In genomic region chr16:22405492-22405891, GRCm38 (mm10) we compare ENCODE assay signal across 14 mouse cellular contexts. TPM values are rescaled to one million over a fixed set of nuclear protein-coding genes. Genes with fewer than 3 reads are reported as not detected.
DNase-seq lines count a peak whose midpoint lies in the region; ATAC-seq and TF ChIP-seq lines count a peak whose summit lies in the region.
"Had no signal": no experiment of that assay in that cellular context is flagged by ENCODE, and none has a peak within 500 bp of the region (broad histone marks: within the 10 kb centered on the region; RNA-seq: fewer than 3 reads in every experiment).

No protein-coding gene starts in this region.

- WGBS in kidney, embryonic 16.5 days, result 62% methylated on average over 10 of the region's 10 CpGs
- WGBS in intestine, embryonic 15.5 days, result 39% methylated on average over 10 of the region's 10 CpGs

- H3K27me3 ChIP-seq in kidney, embryonic 16.5 days (ENCODE audit: insufficient read depth, low read length), result no peaks in the 10 kb centered on the region
- no peaks in the 10 kb centered on the region for H3K27me3 ChIP-seq in ES-Bruce4 (ENCODE audit: control insufficient read depth, insufficient read depth, low read length, poor library complexity, severe bottlenecking)
- no peaks in the 10 kb centered on the region for H3K27me3 ChIP-seq in intestine, embryonic 15.5 days (replicated peaks)
- H3K27me3 ChIP-seq: embryonic facial prominence, embryonic 13.5 days; hindbrain, embryonic 13.5 days; midbrain, embryonic 12.5 days; neural tube, embryonic 13.5 days had no signal

- DNase-seq in cerebellum, adult 11 months, result peak; percentile 22
- DNase-seq in kidney, adult 11 months, result no peak
- DNase-seq in testis, postnatal 14 days (ENCODE audit: low spot score), result no peak
- DNase-seq in left cerebral cortex, postnatal 10 days (ENCODE audit: extremely low spot score in 1 of 2, low spot score in 2 of 2), result no peak
- DNase-seq: thymus, adult 2 months had no signal

- no peak for TF ChIP-seq POLR2A in ES-Bruce4 (IDR thresholded peaks at IDR 0.05; ENCODE audit: insufficient read depth, low read length)

- ATAC-seq in cerebellum, adult (ENCODE audit: insufficient number of reproducible peaks, low FRiP score, low TSS enrichment), result no peak
- peak; percentile 42; the same call in 1 of the 2 replicates for ATAC-seq in kidney, embryonic 16.5 days (ENCODE audit: low FRiP score, low TSS enrichment)
- 0 out of 2 replicates have a peak, but pooled peaks have one; percentile 17 for ATAC-seq in intestine, embryonic 15.5 days

- peak overlapping the region; percentile 17; the same call in 1 of the 2 replicates for H3K27ac ChIP-seq in kidney, embryonic 16.5 days (ENCODE audit: low read length)
- H3K27ac ChIP-seq in ES-Bruce4 (ENCODE audit: insufficient read depth, low read length), result peak overlapping the region; percentile 96
- H3K27ac ChIP-seq in intestine, embryonic 15.5 days, result no peak overlapping the region
- H3K27ac ChIP-seq: embryonic facial prominence, embryonic 13.5 days; hindbrain, embryonic 13.5 days; midbrain, embryonic 12.5 days; neural tube, embryonic 13.5 days had no signal

- no peak overlapping the region for H3K9ac ChIP-seq in kidney, embryonic 16.5 days (replicated peaks; ENCODE audit: low read length)
- peak overlapping the region; percentile 55 for H3K9ac ChIP-seq in ES-Bruce4 (ENCODE audit: low read depth, poor library complexity, severe bottlenecking)
- H3K9ac ChIP-seq in intestine, embryonic 15.5 days, result no peak overlapping the region
- H3K9ac ChIP-seq: embryonic facial prominence, embryonic 13.5 days; hindbrain, embryonic 13.5 days; midbrain, embryonic 12.5 days; neural tube, embryonic 13.5 days had no signal

- no peaks in the 10 kb centered on the region for H3K9me3 ChIP-seq in kidney, embryonic 16.5 days (ENCODE audit: low read length)
- H3K9me3 ChIP-seq in ES-Bruce4 (replicated peaks; ENCODE audit: control insufficient read depth, insufficient read depth, low read length, poor library complexity, severe bottlenecking), result peaks cover 79% of the 10 kb centered on the region
- H3K9me3 ChIP-seq in intestine, embryonic 15.5 days, result no peaks in the 10 kb centered on the region
- H3K9me3 ChIP-seq: embryonic facial prominence, embryonic 13.5 days; hindbrain, embryonic 13.5 days; midbrain, embryonic 12.5 days; neural tube, embryonic 13.5 days had no signal

- no peak overlapping the region for H3K4me3 ChIP-seq in kidney, embryonic 16.5 days (ENCODE audit: low read length)
- H3K4me3 ChIP-seq in ES-Bruce4 (ENCODE audit: low read depth, low read length), result peak overlapping the region; percentile 29
- no peak overlapping the region for H3K4me3 ChIP-seq in intestine, embryonic 15.5 days (replicated peaks)
- H3K4me3 ChIP-seq: embryonic facial prominence, embryonic 13.5 days; hindbrain, embryonic 13.5 days; midbrain, embryonic 12.5 days; neural tube, embryonic 13.5 days had no signal

- intact Hi-C loops in left cerebral cortex, postnatal 10 days (cut with DNase I), result no loop called here

- peaks cover 9% of the 10 kb centered on the region for H3K36me3 ChIP-seq in kidney, embryonic 16.5 days (ENCODE audit: insufficient read depth, low read length)
- peaks cover 61% of the 10 kb centered on the region for H3K36me3 ChIP-seq in ES-Bruce4 (ENCODE audit: control insufficient read depth, insufficient read depth, low read length, poor library complexity, severe bottlenecking)
- no peaks in the 10 kb centered on the region for H3K36me3 ChIP-seq in intestine, embryonic 15.5 days
- H3K36me3 ChIP-seq: hindbrain, embryonic 13.5 days; midbrain, embryonic 12.5 days; neural tube, embryonic 13.5 days had no signal

- no peak for TF ChIP-seq CTCF in ES-Bruce4 (IDR thresholded peaks at IDR 0.05; ENCODE audit: low read depth, low read length)

- peaks cover 8% of the 10 kb centered on the region; the same call in 1 of the 2 replicates for H3K4me1 ChIP-seq in kidney, embryonic 16.5 days (ENCODE audit: insufficient read depth, low read length)
- no peaks in the 10 kb centered on the region for H3K4me1 ChIP-seq in ES-Bruce4 (ENCODE audit: control insufficient read depth, insufficient read depth, low read length)
- H3K4me1 ChIP-seq in intestine, embryonic 15.5 days (replicated peaks), result peaks cover 15% of the 10 kb centered on the region
- H3K4me1 ChIP-seq: midbrain, embryonic 12.5 days had no signal

- H3K4me2 ChIP-seq in kidney, embryonic 16.5 days (replicated peaks; ENCODE audit: low read depth, low read length), result no peak overlapping the region
- no peak overlapping the region for H3K4me2 ChIP-seq in intestine, embryonic 15.5 days (replicated peaks)
- H3K4me2 ChIP-seq: embryonic facial prominence, embryonic 13.5 days; hindbrain, embryonic 13.5 days; liver, embryonic 11.5 days; midbrain, embryonic 12.5 days; neural tube, embryonic 13.5 days had no signal

- TF ChIP-seq EP300 in ES-Bruce4 (IDR thresholded peaks at IDR 0.05; ENCODE audit: insufficient read depth, low read depth, low read length), result no peak

RNA-seq across cellular contexts. Expression of gene Etv5, which starts 34.0 kb away (rescaled TPM):
- polyA plus RNA-seq in kidney, embryonic 16.5 days (2015; fragmentation: Nextera tagmentation; extraction: Ambion mirVana), result 59.9 and 64.6 TPM in 2 replicates
- 130 and 133 TPM in 2 replicates for polyA plus RNA-seq in ES-Bruce4 (2011; ENCODE audit: insufficient read depth, insufficient read length, low read depth, missing spikeins)
- 11.2 and 11.4 TPM in 2 replicates for polyA plus RNA-seq in intestine, embryonic 15.5 days (2015; fragmentation: Nextera tagmentation; extraction: Ambion mirVana)
- 10 to 100 TPM; 39.1 to 39.3 TPM for total RNA-seq in left cerebral cortex, postnatal 10 days (2021)
